Mouse (Mus musculus) thymus, adult 2 months (tissue): ENCODE data around the gene Epha1. TPM values are rescaled to one million over a fixed set of nuclear protein-coding genes. Genes with fewer than 3 reads are reported as not detected.
A peak's percentile ranks its signal among the peaks of the same experiment; 100 is the strongest.

Experiments used
- DNase-seq: peaks from one replicate; pipeline ENCODE4 v3.0.0; 2021
- H3K27ac ChIP-seq: fragments of 200-500 bp; 2 replicates; pipeline ENCODE4 v1.5.1; 2012; ENCODE audit warnings: low read length, control low read depth; ENCODE audit not compliant: control insufficient read depth, insufficient read depth
- H3K27me3 ChIP-seq: fragments of 200-500 bp; 2 replicates; pipeline ENCODE4 v1.6.1; 2012; ENCODE audit warnings: mild to moderate bottlenecking, low read length, moderate library complexity, mixed read lengths; ENCODE audit not compliant: control insufficient read depth, insufficient read depth
- H3K36me3 ChIP-seq: fragments of 200-500 bp; 2 replicates; pipeline ENCODE4 v1.6.1; 2012; ENCODE audit warnings: mild to moderate bottlenecking, low read length, moderate library complexity; ENCODE audit not compliant: control insufficient read depth, insufficient read depth
- H3K4me1 ChIP-seq: fragments of 200-500 bp; replicated peaks from 2 replicates; pipeline ENCODE4 v1.6.1; 2012; ENCODE audit warnings: low read length; ENCODE audit not compliant: control insufficient read depth, insufficient read depth
- H3K4me3 ChIP-seq: fragments of 200-500 bp; 2 replicates; pipeline ENCODE4 v1.5.1; 2012; ENCODE audit warnings: mild to moderate bottlenecking, low read length, control low read depth, moderate library complexity; ENCODE audit not compliant: control insufficient read depth, insufficient read depth
- CTCF ChIP-seq: fragments of 200-500 bp; IDR thresholded peaks from 2 replicates; pipeline ENCODE4 v1.5.1; 2012; ENCODE audit warnings: mild to moderate bottlenecking, control low read depth, low read length, moderate library complexity, borderline replicate concordance; ENCODE audit not compliant: control insufficient read depth, poor library complexity, insufficient read depth; ENCODE audit errors: extremely low read depth
- POLR2A ChIP-seq: fragments of 200-500 bp; IDR thresholded peaks from 2 replicates; pipeline ENCODE4 v1.6.1; 2012; ENCODE audit warnings: mild to moderate bottlenecking, low read length, control low read depth, moderate library complexity; ENCODE audit not compliant: control insufficient read depth, poor library complexity, insufficient read depth; ENCODE audit errors: extremely low read depth
- WGBS: fragments of 180-500 bp; shearing (Covaris S2); methylation state at CpG from one replicate; pipeline ENCODE4 v1.1.7; 2018; 5-methylcytosine and 5-hydroxymethylcytosine counted together
- polyA plus RNA-seq: library from polyadenylated mRNA; depleted of rRNA; stranded (reverse); fragments of >200 nt; gene quantifications from 2 replicates; pipeline ENCODE4 v1.2.3, GENCODE M21; 2012

Epha1 gene
- polyA plus RNA-seq, 1 experiment: 4.7 TPM

DNA sequence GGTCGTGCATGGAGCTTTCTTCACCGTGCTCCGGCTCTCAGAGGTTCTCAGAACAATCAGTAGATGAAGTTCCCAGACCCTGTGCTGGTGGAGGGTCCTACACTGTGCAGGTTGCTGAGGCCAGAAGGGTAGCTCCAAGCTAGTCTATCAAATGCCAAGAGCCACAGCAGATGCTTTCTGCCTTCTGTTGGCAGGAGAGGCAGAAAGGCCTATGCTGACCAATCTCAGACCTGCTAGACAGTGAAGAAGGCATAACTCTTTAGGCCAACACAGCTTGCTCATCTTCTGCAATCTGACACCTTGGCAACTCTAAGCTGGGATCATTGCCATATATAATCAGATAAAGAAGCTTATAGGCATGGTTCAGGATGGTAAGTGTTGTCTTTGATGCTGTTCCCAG is 42.9 kb downstream of the Epha1 start:
- no peaks in the 10 kb centered on the region for H3K36me3 ChIP-seq
- H3K27me3 ChIP-seq: no peaks in the 10 kb centered on the region
- no peaks in the 10 kb centered on the region for H3K4me1 ChIP-seq
- H3K4me3 ChIP-seq: no peak overlapping the region
- H3K27ac ChIP-seq: no peak overlapping the region
- no peak for TF ChIP-seq CTCF
- TF ChIP-seq POLR2A: no peak
- no peak for DNase-seq
- WGBS: 91% methylated on average over 3 of the region's 3 CpGs

DNA sequence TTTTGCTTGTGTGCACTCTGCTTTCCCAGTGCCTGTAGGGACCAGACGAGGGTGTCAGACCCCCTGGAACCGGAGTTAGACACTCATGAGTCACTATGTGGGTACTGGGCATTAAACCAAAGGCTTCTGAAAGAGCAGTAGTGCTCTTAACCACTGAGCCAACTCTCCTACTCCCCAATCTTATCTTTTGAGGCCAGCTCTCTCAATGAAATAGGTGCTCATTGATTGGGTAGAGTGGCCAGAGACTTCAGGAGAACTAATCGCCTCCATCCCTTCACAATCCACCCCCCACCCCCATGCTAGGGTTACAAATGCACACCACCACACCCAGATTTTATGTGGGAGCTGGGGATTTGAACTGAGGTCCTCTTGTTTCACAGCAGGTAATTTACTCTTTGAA is 44.3 kb downstream of the Epha1 start:
- TF ChIP-seq POLR2A (no peak), CTCF (no peak)
- Histone ChIP-seq H3K36me3 (no peaks in the 10 kb centered on the region), H3K4me1 (peaks cover 9% of the 10 kb centered on the region), H3K27ac (no peak overlapping the region), H3K4me3 (no peak overlapping the region), H3K27me3 (peaks cover 6% of the 10 kb centered on the region)
- DNase-seq: no peak
- WGBS: 88% methylated on average over 3 of the region's 3 CpGs

GRCm38 (mm10) chr6:42326509-42326908 is 46.6 kb downstream of the Epha1 start:
- TF ChIP-seq POLR2A: no peak
- TF ChIP-seq CTCF: no peak
- 96% methylated on average over 3 of the region's 3 CpGs for WGBS
- Histone ChIP-seq H3K27ac (no peak overlapping the region), H3K36me3 (no peaks in the 10 kb centered on the region), H3K4me3 (no peak overlapping the region), H3K27me3 (peaks cover 15% of the 10 kb centered on the region), H3K4me1 (peaks cover 12% of the 10 kb centered on the region)
- no peak for DNase-seq

GRCm38 (mm10) chr6:42325268-42325609 is 47.8 kb downstream of the Epha1 start:
- WGBS: 15% methylated on average over 7 of the region's 7 CpGs
- Histone ChIP-seq H3K36me3 (no peaks in the 10 kb centered on the region), H3K27ac (no peak overlapping the region), H3K4me1 (peaks cover 12% of the 10 kb centered on the region), H3K27me3 (peaks cover 15% of the 10 kb centered on the region), H3K4me3 (peak overlapping the region; percentile 74)
- TF ChIP-seq POLR2A (no peak), CTCF (no peak)
- DNase-seq: peak; percentile 85

DNA sequence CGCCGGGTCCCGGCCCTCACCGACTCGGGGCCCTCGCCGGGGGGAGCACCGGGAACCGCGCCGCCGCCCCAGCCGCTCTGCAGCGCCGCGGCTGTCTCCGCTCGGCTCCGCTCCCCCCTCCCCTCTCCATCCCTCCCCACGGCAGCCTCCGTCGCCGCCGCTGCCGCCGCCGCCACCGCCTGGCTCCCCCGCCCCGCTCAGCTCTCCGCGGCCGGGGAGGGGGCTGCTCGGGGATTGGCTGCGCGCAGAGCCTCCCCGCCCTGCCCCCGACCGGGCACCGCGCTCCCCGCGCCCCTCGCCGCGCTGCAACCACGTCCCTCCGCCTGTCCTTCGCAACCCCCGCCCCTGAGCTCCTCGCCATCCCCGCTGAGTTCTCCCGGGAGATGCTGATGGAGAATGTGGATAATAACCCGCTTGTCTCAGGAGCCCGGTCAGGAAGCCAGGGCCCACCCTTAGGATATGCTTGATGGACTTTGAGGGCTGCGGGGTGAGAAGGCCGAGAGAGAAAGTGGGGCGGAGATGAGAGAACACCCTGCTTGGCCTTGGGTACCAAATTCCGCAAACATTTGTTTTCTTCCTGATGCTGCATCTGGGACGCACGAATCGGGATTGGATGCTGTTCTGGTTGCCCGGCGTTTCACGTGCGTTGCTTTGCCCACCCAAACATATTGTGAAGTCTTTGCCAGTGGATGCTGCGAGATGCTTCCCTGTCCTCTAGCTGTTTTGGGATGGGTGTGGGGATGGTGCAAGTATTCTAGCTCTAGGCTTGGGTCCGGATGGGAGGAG is 48.4 kb downstream of the Epha1 start, which contains the start of gene Fam131b:
TSS of gene Fam131b (minus strand) at position 162 of the 786 bp plus-strand sequence.
- no peak for TF ChIP-seq CTCF
- TF ChIP-seq POLR2A: peak; percentile 27; the same call in 1 of the 2 replicates
- Histone ChIP-seq H3K27me3 (peaks cover 15% of the 10 kb centered on the region), H3K27ac (no peak within 1 kb of the TSS), H3K36me3 (no peaks in the 10 kb centered on the region), H3K4me3 (peak within 1 kb of the TSS; percentile 74), H3K4me1 (peaks cover 12% of the 10 kb centered on the region)
- peak; percentile 62 for DNase-seq
- WGBS: 1% methylated on average over 59 of the region's 68 CpGs

DNA sequence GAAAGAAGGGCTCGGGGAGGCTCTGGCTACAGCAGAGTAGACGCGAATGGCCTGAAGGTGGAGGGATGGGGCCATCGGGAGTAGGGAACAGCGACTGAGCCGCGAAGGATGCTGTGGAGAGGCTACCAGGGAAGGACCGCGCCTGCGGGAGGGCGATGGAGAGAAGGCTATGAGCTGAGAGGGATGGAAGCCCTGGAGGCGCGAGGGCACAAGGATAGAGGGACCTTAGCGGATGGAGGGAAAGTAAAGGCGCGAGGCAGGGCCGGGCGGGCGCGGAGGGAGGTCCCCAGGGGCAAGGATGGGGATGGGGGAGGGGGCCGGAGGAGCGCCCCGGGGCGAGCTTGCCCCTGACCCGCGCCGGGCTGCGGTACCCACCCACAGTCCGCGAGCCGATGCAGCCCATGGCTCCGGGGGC is 49.0 kb downstream of the Epha1 start:
- peak overlapping the region; percentile 74 for H3K4me3 ChIP-seq
- H3K27me3 ChIP-seq: peaks cover 15% of the 10 kb centered on the region
- no peak for DNase-seq
- WGBS: 2% methylated on average over 31 of the region's 32 CpGs
- no peak overlapping the region for H3K27ac ChIP-seq
- H3K36me3 ChIP-seq: no peaks in the 10 kb centered on the region
- TF ChIP-seq CTCF: no peak
- TF ChIP-seq POLR2A: no peak
- peaks cover 12% of the 10 kb centered on the region for H3K4me1 ChIP-seq
